Comparison of ENCODE assay signal across 15 mouse cellular contexts in genomic region chr11:54106676-54107075, GRCm38 (mm10). TPM values are rescaled to one million over a fixed set of nuclear protein-coding genes. Genes with fewer than 3 reads are reported as not detected.
DNase-seq lines count a peak whose midpoint lies in the region; ATAC-seq and TF ChIP-seq lines count a peak whose summit lies in the region.
"Had no signal": no experiment of that assay in that cellular context is flagged by ENCODE, and none has a peak within 500 bp of the region (broad histone marks: within the 10 kb centered on the region; RNA-seq: fewer than 3 reads in every experiment).

No protein-coding gene starts in this region.

- ATAC-seq in hindbrain, postnatal 0 days = 0 out of 2 replicates have a peak, but pooled peaks have one; percentile 8
- no peak for ATAC-seq in hindbrain, embryonic 12.5 days (ENCODE audit: low FRiP score)
- ATAC-seq: liver, postnatal 0 days had no signal

- no peaks in the 10 kb centered on the region for H3K9me3 ChIP-seq in hindbrain, postnatal 0 days (ENCODE audit: low read length)
- H3K9me3 ChIP-seq in hindbrain, embryonic 12.5 days (replicated peaks) = no peaks in the 10 kb centered on the region
- H3K9me3 ChIP-seq: hindbrain, embryonic 15.5 days; stomach, embryonic 15.5 days had no signal

- H3K4me2 ChIP-seq in hindbrain, postnatal 0 days (ENCODE audit: low read depth, low read length) = no peak overlapping the region
- no peak overlapping the region for H3K4me2 ChIP-seq in hindbrain, embryonic 12.5 days (replicated peaks)
- H3K4me2 ChIP-seq: heart, embryonic 11.5 days; hindbrain, embryonic 15.5 days; midbrain, embryonic 11.5 days; stomach, embryonic 15.5 days had no signal

- no peak for TF ChIP-seq CTCF in hindbrain, postnatal 0 days (IDR thresholded peaks at IDR 0.05; ENCODE audit: low read depth)

- no peak overlapping the region for H3K4me3 ChIP-seq in hindbrain, postnatal 0 days (ENCODE audit: low read length)
- H3K4me3 ChIP-seq in hindbrain, embryonic 12.5 days = no peak overlapping the region
- H3K4me3 ChIP-seq: hindbrain, embryonic 15.5 days; myocyte; stomach, embryonic 15.5 days had no signal

- 79% methylated on average over 3 of the region's 3 CpGs for WGBS in hindbrain, postnatal 0 days
- WGBS in hindbrain, embryonic 12.5 days = 88% methylated on average over 3 of the region's 3 CpGs

- H3K27me3 ChIP-seq in hindbrain, postnatal 0 days (ENCODE audit: insufficient read depth, low read length) = no peaks in the 10 kb centered on the region
- H3K27me3 ChIP-seq in hindbrain, embryonic 12.5 days = peaks cover 12% of the 10 kb centered on the region
- H3K27me3 ChIP-seq: stomach, embryonic 15.5 days had no signal

- peak overlapping the region; percentile 54; the same call in 1 of the 2 replicates for H3K27ac ChIP-seq in hindbrain, postnatal 0 days
- H3K27ac ChIP-seq in hindbrain, embryonic 12.5 days = no peak overlapping the region
- H3K27ac ChIP-seq: hindbrain, embryonic 15.5 days; stomach, embryonic 15.5 days had no signal

- peaks cover 20% of the 10 kb centered on the region for H3K4me1 ChIP-seq in hindbrain, postnatal 0 days (ENCODE audit: insufficient read depth, low read length)
- peaks cover 6% of the 10 kb centered on the region for H3K4me1 ChIP-seq in hindbrain, embryonic 12.5 days

- no peaks in the 10 kb centered on the region for H3K36me3 ChIP-seq in hindbrain, postnatal 0 days (ENCODE audit: insufficient read depth, low read length)
- no peaks in the 10 kb centered on the region for H3K36me3 ChIP-seq in hindbrain, embryonic 12.5 days
- H3K36me3 ChIP-seq: hindbrain, embryonic 15.5 days; stomach, embryonic 15.5 days had no signal

- peak; percentile 29 for DNase-seq in adrenal gland, postnatal 10 days
- no peak for DNase-seq in adrenal gland, postnatal 4 days (ENCODE audit: low spot score in 2 of 2)
- no peak for DNase-seq in hindbrain, postnatal 0 days (ENCODE audit: low spot score)
- DNase-seq in testis, postnatal 10 days (ENCODE audit: low spot score) = peak; percentile 41
- no peak for DNase-seq in testis, postnatal 14 days (ENCODE audit: low spot score)
- DNase-seq in adipocyte (ENCODE audit: low spot score) = no peak
- DNase-seq in thymus, postnatal 4 days = no peak
- DNase-seq: adrenal gland, adult 8-10 months; liver, postnatal 0 days had no signal

- no peak overlapping the region for H3K9ac ChIP-seq in hindbrain, postnatal 0 days (replicated peaks; ENCODE audit: low read length)
- H3K9ac ChIP-seq in hindbrain, embryonic 12.5 days = no peak overlapping the region
- H3K9ac ChIP-seq: hindbrain, embryonic 15.5 days; liver, postnatal 0 days; stomach, embryonic 15.5 days had no signal

RNA-seq across cellular contexts. Expression of gene P4ha2, which starts 6.8 kb away (rescaled TPM):
- total RNA-seq in adrenal gland, postnatal 10 days (2021) = 10 to 100 TPM; 18.6 to 20.1 TPM
- total RNA-seq in adrenal gland, postnatal 4 days (2021) = 10 to 100 TPM; 20.8 to 21.9 TPM
- 6.5 and 9.7 TPM in 2 replicates for total RNA-seq in hindbrain, postnatal 0 days (2014; rRNA removed)
- 8.4 and 9.0 TPM in 2 replicates for polyA plus RNA-seq in hindbrain, postnatal 0 days (2015; fragmentation: Nextera tagmentation; extraction: Ambion mirVana)
- 27.0 and 29.3 TPM in 2 replicates for polyA plus RNA-seq in hindbrain, embryonic 12.5 days (2016; fragmentation: Nextera tagmentation; extraction: Ambion mirVana)

RNA-seq across cellular contexts. Expression of gene Pdlim4, which starts 37.9 kb away (rescaled TPM):
- 10 to 100 TPM; 14.3 to 23.9 TPM for total RNA-seq in adrenal gland, postnatal 10 days (2021)
- total RNA-seq in adrenal gland, postnatal 4 days (2021) = 10 to 100 TPM; 34.7 to 38.8 TPM
- total RNA-seq in hindbrain, postnatal 0 days (2014; rRNA removed) = 46.1 and 51.1 TPM in 2 replicates
- 47.6 and 54.6 TPM in 2 replicates for polyA plus RNA-seq in hindbrain, postnatal 0 days (2015; fragmentation: Nextera tagmentation; extraction: Ambion mirVana)
- 48.6 and 53.6 TPM in 2 replicates for polyA plus RNA-seq in hindbrain, embryonic 12.5 days (2016; fragmentation: Nextera tagmentation; extraction: Ambion mirVana)

Comparison
In these comparisons a context has a peak if more than half of its experiments do, and no peak if none do; other contexts are left out.
1. DNase-seq: peak in adrenal gland, postnatal 10 days (single experiment) and testis, postnatal 10 days (single experiment); none in adrenal gland, postnatal 4 days (0 of 2), hindbrain, postnatal 0 days (single experiment), testis, postnatal 14 days (single experiment), adipocyte (single experiment) and thymus, postnatal 4 days (single experiment).